Mouse (Mus musculus) liver, embryonic 13.5 days (tissue): ENCODE results near the gene Comt. TPM values are rescaled to one million over a fixed set of nuclear protein-coding genes. Genes with fewer than 3 reads are reported as not detected.
A peak's percentile ranks its signal among the peaks of the same experiment; 100 is the strongest.

Source experiments
- ATAC-seq: fragments of 200-750 bp; cut with Nextera tagmentation; 2 replicates; pipeline ENCODE4 v1.8.0; 2017; ENCODE audit warnings: low read depth, mild to moderate bottlenecking, moderate number of reproducible peaks, moderate library complexity
- DNase-seq: peaks from one replicate; pipeline ENCODE4 v3.0.0; 2022
- H3K27ac ChIP-seq: fragments of 300-500 bp; sonication (generic); 2 replicates; pipeline ENCODE4 v1.5.1; 2015; ENCODE audit warnings: moderate library complexity, mild to moderate bottlenecking, inconsistent platforms
- H3K27me3 ChIP-seq: fragments of 300-500 bp; sonication (generic); 2 replicates; pipeline ENCODE4 v1.6.1; 2015; ENCODE audit warnings: mild to moderate bottlenecking, inconsistent platforms
- H3K36me3 ChIP-seq: fragments of 300-500 bp; sonication (generic); 2 replicates; pipeline ENCODE4 v1.6.1; 2015; ENCODE audit warnings: mild to moderate bottlenecking, inconsistent platforms
- H3K4me1 ChIP-seq: fragments of 300-500 bp; sonication (generic); replicated peaks from 2 replicates; pipeline ENCODE4 v1.6.1; 2015; ENCODE audit warnings: inconsistent platforms
- H3K4me2 ChIP-seq: fragments of 300-500 bp; sonication (generic); 2 replicates; pipeline ENCODE4 v1.6.1; 2015; ENCODE audit warnings: inconsistent platforms, mild to moderate bottlenecking, moderate library complexity
- H3K4me3 ChIP-seq: fragments of 300-500 bp; sonication (generic); replicated peaks from 2 replicates; pipeline ENCODE4 v1.5.1; 2015; ENCODE audit warnings: mild to moderate bottlenecking, inconsistent platforms
- H3K9ac ChIP-seq: fragments of 300-500 bp; sonication (generic); 2 replicates; pipeline ENCODE4 v1.6.1; 2015; ENCODE audit warnings: mild to moderate bottlenecking, inconsistent platforms
- H3K9me3 ChIP-seq: fragments of 300-500 bp; sonication (generic); replicated peaks from 2 replicates; pipeline ENCODE4 v1.6.1; 2016; ENCODE audit warnings: inconsistent platforms
- WGBS: fragments of 180-500 bp; shearing (Covaris S2); methylation state at CpG from one replicate; pipeline ENCODE4 v1.1.7; 2015; ENCODE audit not compliant: insufficient replicate concordance; 5-methylcytosine and 5-hydroxymethylcytosine counted together
- polyA plus RNA-seq: library from polyadenylated mRNA; unstranded; fragments of >200 nt; fragmentation: Nextera tagmentation; extraction: Ambion mirVana; gene quantifications from 2 replicates; pipeline ENCODE4 v1.2.1, GENCODE M21; 2015

Comt gene
- polyA plus RNA-seq, 1 experiment from 2014 or later = 110 TPM

DNA sequence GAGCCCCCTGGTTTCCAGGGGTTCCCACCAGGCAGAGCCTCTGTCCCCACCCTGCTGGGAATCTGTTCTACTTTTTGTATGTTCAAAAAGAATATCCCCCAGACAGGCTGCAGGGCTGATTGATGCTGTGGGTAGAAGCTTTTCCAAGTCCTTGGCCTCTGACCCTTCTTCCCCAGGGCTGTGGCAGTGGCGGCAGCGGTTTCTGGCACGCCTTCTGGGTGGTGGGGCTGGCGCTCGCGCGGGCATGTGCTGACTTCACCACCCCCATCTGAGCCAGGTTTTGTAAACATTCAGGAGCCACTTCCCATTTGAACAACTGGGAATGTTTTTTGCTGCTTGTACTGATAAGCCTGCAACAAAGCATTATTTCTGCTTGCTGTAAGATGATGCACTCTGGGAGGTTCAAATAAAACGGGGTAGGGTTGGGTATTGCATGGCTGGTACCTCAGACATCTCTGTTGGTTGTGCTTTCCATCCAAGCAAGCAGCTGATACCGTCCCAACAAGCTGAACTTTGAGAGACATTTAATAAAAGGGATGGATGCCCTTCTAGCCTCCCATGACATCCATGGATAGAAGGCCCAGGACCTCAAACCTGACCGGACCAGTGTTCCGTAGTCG, 32.8 kb upstream of the Comt start:
- Histone ChIP-seq H3K36me3 (peaks cover 100% of the 10 kb centered on the region), H3K9ac (no peak overlapping the region)
- WGBS = 6% methylated on average over 12 of the region's 12 CpGs

DNA sequence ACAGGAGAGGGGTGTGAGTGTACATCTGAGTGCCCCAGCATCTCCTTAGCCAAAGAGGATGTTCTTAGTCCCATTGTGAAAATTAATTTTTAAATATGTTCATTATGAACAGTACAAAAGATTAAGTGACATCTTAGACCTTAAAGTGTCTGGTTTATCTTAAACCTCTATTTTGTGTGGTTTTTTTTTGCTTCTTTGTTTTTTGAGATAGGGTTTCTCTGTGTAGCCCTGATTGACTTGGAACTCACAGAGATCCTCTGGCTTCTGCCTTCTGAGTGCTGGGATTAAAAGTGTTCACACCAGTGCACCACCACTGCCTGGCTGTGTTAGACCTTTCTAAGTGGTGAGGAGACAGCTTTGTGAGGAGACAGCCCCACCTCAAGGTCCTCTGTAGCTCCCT, 32.0 kb upstream of the Comt start:
- H3K27me3 ChIP-seq = no peaks in the 10 kb centered on the region; the same call in 1 of the 2 replicates
- DNase-seq (no peak), ATAC-seq (no peak)
- H3K27ac ChIP-seq = 0 out of 2 replicates have a peak overlapping the region, but pooled peaks have one; percentile 70
- H3K4me3 ChIP-seq = no peak overlapping the region
- peaks cover 56% of the 10 kb centered on the region for H3K4me1 ChIP-seq
- H3K9me3 ChIP-seq = no peaks in the 10 kb centered on the region
- H3K36me3 ChIP-seq = peaks cover 100% of the 10 kb centered on the region
- H3K4me2 ChIP-seq = peak overlapping the region; percentile 38; the same call in 1 of the 2 replicates
- H3K9ac ChIP-seq = 0 out of 2 replicates have a peak overlapping the region, but pooled peaks have one; percentile 7

More for the DNA sequence above, 32.8 kb upstream of the Comt start:
- peaks cover 60% of the 10 kb centered on the region for H3K4me1 ChIP-seq
- H3K27ac ChIP-seq = peak overlapping the region; percentile 70
- H3K4me3 ChIP-seq = no peak overlapping the region
- H3K4me2 ChIP-seq = peak overlapping the region; percentile 38
- DNase-seq = no peak
- no peaks in the 10 kb centered on the region for H3K9me3 ChIP-seq
- peak; percentile 32 for ATAC-seq
- H3K27me3 ChIP-seq = no peaks in the 10 kb centered on the region; the same call in 1 of the 2 replicates

DNA sequence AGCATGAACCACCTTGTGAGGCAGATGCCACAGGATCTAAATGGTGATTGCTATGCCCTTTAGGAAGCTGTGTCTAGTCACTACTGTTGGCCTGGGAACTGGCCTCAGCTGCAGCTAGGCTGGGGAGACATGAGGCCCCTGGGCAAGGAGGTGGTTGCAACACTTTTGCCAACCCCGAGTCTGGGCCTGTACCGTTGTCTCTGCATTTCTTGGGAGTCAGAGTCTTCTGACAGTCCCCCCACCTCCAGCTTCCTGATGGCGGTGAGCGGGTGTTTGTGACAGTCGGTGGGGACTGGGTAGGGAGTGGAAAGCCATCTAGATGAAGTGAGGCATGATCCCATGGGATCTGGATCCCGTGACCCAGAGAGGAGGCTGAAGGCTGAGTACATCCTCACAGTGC, 28.8 kb upstream of the Comt start:
- no peaks in the 10 kb centered on the region for H3K9me3 ChIP-seq
- DNase-seq = no peak
- H3K4me2 ChIP-seq = no peak overlapping the region
- WGBS = 74% methylated on average over 6 of the region's 6 CpGs
- H3K27ac ChIP-seq = no peak overlapping the region
- peaks cover 100% of the 10 kb centered on the region for H3K36me3 ChIP-seq
- no peaks in the 10 kb centered on the region for H3K27me3 ChIP-seq
- H3K4me1 ChIP-seq = peaks cover 33% of the 10 kb centered on the region
- no peak for ATAC-seq
- no peak overlapping the region for H3K9ac ChIP-seq
- H3K4me3 ChIP-seq = no peak overlapping the region

DNA sequence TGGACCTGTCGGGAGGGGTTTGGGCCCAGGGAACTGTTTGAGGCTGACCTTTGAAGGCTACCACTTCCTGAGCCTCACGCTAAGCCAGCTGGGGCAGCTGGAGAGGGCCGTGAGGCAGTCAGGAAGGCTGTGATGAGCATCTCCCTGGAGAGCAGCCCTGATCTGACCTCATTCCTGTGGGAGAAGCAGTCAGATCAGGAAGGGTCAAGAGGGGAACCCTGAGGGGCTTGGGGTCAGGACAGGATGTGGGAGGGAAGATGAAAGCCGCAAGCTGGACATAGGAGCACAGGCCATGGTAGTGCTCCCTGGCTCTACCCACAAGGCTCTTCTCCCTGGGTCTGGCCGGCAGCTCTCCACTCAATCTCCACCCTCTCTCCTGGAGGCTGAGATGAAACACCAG, 27.2 kb upstream of the Comt start:
- WGBS = 74% methylated on average over 5 of the region's 5 CpGs
- Histone ChIP-seq H3K9me3 (no peaks in the 10 kb centered on the region), H3K4me3 (no peak overlapping the region), H3K27me3 (no peaks in the 10 kb centered on the region), H3K36me3 (peaks cover 100% of the 10 kb centered on the region), H3K27ac (no peak overlapping the region), H3K4me2 (no peak overlapping the region), H3K9ac (no peak overlapping the region), H3K4me1 (peaks cover 18% of the 10 kb centered on the region)
- DNase-seq = no peak
- no peak for ATAC-seq

DNA sequence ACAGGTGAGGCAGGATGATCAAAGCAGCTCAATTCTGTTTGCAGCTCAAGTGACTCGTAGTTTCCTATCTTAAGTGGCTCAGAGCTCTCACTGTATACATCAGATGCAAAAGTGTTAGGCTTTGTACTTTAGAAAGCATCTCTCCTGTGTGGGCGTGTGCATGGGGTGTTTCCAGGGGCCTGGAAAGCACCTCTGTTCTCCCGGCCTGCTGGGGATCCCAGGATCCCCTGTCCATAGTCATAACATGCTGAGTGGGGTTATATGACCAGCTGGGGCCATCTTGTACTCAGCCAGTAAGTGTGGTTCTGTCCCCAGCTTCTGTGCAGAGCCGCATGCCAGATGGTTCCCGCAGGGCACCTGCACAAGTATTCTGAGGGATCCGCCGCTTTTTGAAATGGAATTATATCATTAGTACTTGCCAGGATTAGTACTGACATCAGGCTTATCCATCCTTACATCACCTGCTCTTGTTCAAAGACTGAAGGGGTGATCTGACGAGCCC, 25.8 kb upstream of the Comt start:
- Histone ChIP-seq H3K4me2 (no peak overlapping the region), H3K9me3 (no peaks in the 10 kb centered on the region), H3K27ac (no peak overlapping the region), H3K4me3 (no peak overlapping the region), H3K27me3 (no peaks in the 10 kb centered on the region), H3K4me1 (peaks cover 15% of the 10 kb centered on the region), H3K36me3 (peaks cover 100% of the 10 kb centered on the region), H3K9ac (no peak overlapping the region)
- ATAC-seq (no peak), DNase-seq (no peak)
- 86% methylated on average over 8 of the region's 8 CpGs for WGBS

DNA sequence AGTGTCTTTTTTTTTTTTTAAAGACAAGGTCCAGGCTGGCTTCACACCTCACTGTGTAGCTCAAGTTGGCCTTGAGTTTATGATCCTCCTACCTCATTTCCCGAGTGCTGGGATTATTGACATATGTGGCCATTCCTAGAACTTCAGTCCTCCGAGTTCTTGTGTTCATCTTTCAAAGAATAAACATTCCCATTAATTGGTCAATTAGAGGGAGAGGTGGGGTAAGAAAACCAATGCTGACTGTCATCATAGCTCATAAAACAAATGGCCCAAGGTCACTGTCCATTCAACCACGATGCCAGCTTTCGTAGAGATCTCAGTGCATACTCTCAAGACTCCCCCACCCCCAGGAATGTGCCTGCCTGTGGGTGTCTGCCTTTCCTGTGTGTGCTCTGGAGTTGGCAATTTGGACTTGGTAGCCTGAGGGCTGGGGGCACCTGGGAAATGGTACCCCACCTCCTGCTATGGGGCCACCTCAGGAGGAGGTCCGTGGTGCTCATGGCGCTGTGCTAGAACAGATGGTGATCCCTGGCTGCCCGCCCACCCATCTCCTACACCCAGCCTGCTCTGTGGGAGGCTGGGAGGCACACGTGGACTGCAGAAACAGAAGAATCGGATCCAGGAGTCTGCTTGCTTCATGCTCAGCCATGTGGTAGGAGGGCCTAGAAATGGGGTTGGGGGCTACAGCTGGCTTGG, 25.0 kb upstream of the Comt start:
- peaks cover 100% of the 10 kb centered on the region for H3K36me3 ChIP-seq
- peaks cover 12% of the 10 kb centered on the region; the same call in 1 of the 2 replicates for H3K4me1 ChIP-seq
- H3K27me3 ChIP-seq = no peaks in the 10 kb centered on the region
- 85% methylated on average over 9 of the region's 9 CpGs for WGBS
- no peaks in the 10 kb centered on the region for H3K9me3 ChIP-seq
- no peak overlapping the region for H3K27ac ChIP-seq
- ATAC-seq = no peak
- DNase-seq = no peak
- H3K4me2 ChIP-seq = no peak overlapping the region
- no peak overlapping the region for H3K9ac ChIP-seq
- H3K4me3 ChIP-seq = no peak overlapping the region

DNA sequence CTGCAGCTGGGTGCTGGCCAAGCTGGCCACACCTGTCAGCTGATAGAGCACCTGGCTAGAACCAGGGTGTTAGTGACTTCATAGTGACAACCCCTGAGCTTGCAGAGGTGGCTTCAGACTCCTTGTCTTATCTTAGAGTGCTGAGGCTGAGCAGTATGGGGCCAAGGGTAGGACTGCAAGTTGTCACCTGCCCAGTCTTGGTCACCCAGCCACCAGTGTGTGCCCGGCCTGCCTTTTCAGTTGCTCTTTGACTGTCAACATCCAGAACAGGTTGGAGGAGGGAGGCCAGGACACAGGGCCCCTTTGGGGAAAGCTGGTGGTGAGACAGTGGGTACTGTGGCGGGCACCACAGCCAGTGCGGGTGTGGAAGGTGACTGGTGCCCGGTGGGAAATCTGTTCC, 22.4 kb upstream of the Comt start:
- Histone ChIP-seq H3K27me3 (no peaks in the 10 kb centered on the region), H3K4me2 (no peak overlapping the region), H3K36me3 (peaks cover 100% of the 10 kb centered on the region), H3K4me1 (peaks cover 12% of the 10 kb centered on the region; the same call in 1 of the 2 replicates), H3K27ac (no peak overlapping the region), H3K9me3 (no peaks in the 10 kb centered on the region), H3K9ac (no peak overlapping the region), H3K4me3 (no peak overlapping the region)
- no peak for DNase-seq
- WGBS = 97% methylated on average over 4 of the region's 4 CpGs
- no peak for ATAC-seq

DNA sequence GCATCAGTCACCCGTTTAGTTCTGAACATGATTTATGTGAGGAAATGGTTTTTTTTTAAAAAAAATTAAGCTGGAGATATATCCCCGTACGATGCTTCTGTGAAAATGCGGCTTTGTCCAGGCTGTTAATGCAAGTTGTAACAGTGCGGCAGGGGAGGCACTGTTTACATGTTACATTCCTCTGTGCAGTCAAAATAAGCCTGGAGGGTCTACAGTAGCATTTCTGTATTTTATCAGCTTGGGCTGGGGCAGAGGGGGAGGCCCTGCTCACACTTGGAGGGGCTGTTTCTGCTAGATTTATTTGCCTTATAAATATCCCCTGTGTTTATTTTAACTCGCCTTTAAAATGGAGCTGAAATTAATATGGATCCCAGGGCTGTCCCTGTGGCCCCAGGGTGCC, 21.5 kb upstream of the Comt start:
- ATAC-seq (no peak), DNase-seq (no peak)
- Histone ChIP-seq H3K9me3 (no peaks in the 10 kb centered on the region), H3K4me3 (no peak overlapping the region), H3K4me1 (peaks cover 12% of the 10 kb centered on the region; the same call in 1 of the 2 replicates), H3K27ac (no peak overlapping the region), H3K27me3 (no peaks in the 10 kb centered on the region), H3K9ac (no peak overlapping the region), H3K36me3 (peaks cover 100% of the 10 kb centered on the region), H3K4me2 (no peak overlapping the region)
- WGBS = 85% methylated on average over 6 of the region's 6 CpGs

DNA sequence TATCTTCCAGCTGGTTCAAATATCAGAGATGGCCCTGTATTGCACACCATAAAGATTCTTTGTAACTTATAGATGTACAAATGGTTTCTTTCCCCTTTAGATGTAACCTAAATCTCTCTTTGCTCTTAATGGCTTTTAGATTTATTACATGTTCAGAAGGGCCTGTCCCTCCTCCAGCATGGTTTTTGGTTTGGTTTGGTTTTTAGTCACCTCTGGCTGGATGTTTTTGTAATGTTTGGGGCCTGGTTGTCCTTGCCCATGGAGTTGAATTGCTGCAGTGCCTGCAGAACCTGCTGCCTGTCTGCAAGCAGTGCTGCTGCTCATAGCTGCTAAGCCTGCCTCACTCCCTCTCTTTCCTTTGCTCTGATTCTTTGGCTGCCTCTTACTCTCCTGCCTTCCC, 20.6 kb upstream of the Comt start:
- Histone ChIP-seq H3K9me3 (no peaks in the 10 kb centered on the region), H3K4me1 (peaks cover 12% of the 10 kb centered on the region; the same call in 1 of the 2 replicates), H3K36me3 (peaks cover 100% of the 10 kb centered on the region), H3K27ac (0 out of 2 replicates have a peak overlapping the region, but pooled peaks have one; percentile 27), H3K27me3 (no peaks in the 10 kb centered on the region), H3K4me3 (no peak overlapping the region), H3K4me2 (no peak overlapping the region), H3K9ac (no peak overlapping the region)
- DNase-seq = no peak
- no peak for ATAC-seq

DNA sequence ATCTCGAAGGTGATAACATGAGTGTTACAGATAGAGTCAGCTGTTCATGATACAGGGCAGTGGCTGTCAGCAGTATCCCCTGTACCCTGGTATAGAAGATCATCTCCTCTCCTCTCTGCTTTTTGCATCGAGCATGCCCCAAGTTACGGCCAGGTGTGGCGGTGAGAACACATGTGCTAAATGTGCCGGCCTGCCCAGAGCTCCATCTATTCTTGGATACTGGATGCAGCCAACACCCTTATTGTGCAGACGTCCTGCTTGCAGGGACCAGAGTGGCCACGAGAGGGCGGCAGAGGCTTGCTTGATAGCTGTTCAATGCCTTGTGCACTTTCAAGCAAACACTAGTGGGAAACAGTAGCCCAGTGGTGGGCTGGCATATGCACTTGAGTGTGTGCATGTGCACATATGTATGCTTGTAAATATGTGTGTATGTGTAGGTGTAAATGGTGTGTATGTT, 16.8 kb upstream of the Comt start:
- Histone ChIP-seq H3K4me3 (no peak overlapping the region), H3K4me1 (peaks cover 7% of the 10 kb centered on the region; the same call in 1 of the 2 replicates), H3K9me3 (no peaks in the 10 kb centered on the region), H3K4me2 (no peak overlapping the region), H3K36me3 (peaks cover 98% of the 10 kb centered on the region), H3K27me3 (no peaks in the 10 kb centered on the region), H3K27ac (no peak overlapping the region), H3K9ac (no peak overlapping the region)
- DNase-seq = peak; percentile 77
- WGBS = 26% methylated on average over 8 of the region's 8 CpGs
- peak; percentile 70 for ATAC-seq

DNA sequence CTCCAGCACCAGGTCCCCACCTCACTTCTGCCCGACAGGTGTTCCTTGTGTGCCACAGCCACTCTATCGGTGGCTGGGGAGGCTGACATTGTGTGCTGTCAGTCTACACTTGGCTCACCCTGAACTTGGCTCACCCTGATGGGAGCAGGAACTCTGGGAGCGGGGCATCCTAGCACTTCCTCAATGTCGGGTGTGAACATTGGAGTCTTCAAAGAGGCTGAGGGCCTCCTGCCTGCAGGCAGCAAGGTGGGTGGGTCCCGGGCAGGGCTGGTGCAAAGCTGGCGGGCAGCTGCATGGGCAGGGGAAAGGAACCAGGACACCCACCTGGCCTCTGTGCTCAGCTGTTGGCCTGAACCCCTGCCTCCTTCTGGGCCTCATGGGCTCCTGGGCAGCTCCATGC, 9.5 kb upstream of the Comt start:
- Histone ChIP-seq H3K4me1 (peaks cover 36% of the 10 kb centered on the region), H3K4me3 (no peak overlapping the region), H3K4me2 (no peak overlapping the region), H3K36me3 (peaks cover 96% of the 10 kb centered on the region), H3K9me3 (no peaks in the 10 kb centered on the region), H3K9ac (no peak overlapping the region), H3K27ac (no peak overlapping the region), H3K27me3 (no peaks in the 10 kb centered on the region)
- WGBS = 88% methylated on average over 6 of the region's 6 CpGs
- ATAC-seq (peak; percentile 11; the same call in 1 of the 2 replicates), DNase-seq (no peak)
